Mouse (Mus musculus): ENCODE measurements around the gene Zfp831.

The Zfp831 gene

GRCm38 (mm10) chr2:174643448-174644144, at the start of gene Zfp831:
Zfp831 (plus strand) TSS chr2:174643534.
- DNase-seq (ENCODE audit: low spot score) = no peak

DNA sequence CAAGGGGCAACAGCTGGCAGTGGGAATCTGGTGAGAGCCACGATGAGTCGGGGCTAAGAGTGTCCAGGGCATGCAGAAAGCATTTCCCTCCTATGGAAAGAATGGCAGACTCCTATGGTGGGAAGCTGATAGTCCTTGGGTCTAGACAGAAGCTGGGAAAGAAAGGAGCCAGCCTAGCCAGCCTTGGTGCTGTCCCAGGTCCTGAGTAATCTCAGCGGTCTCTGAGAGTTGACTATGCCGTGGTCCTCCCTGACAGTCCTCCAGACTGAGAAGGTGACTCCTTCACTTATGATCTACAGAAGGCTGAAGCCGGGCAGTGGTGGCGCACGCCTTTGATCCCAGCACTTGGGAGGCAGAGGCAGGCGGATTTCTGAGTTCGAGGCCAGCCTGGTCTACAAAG, 48.4 kb upstream of the Zfp831 start:
- no peak for DNase-seq (ENCODE audit: low spot score)

GRCm38 (mm10) chr2:174595611-174596010, 47.7 kb upstream of the Zfp831 start:
- no peak for DNase-seq (ENCODE audit: low spot score)

DNA sequence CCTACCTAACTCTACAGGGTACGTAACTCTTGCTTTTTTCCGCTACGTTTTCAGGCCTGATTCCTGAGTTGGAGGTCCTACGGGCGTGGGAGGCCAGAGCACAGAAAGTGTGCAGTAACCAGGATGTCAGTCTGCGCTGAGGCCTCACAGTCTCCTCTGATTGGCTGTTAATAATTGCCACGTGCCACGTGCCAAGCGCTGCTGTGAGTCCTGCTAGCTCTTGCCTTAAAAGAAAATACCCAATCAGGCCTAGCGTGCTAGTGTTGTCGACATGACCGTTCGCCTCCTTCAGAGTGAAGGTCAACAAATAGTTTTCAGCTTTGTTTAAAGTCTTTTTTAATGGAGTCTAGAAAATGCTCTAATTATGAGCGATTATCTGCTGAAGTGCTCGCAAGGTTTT, 46.9 kb upstream of the Zfp831 start:
- DNase-seq (ENCODE audit: low spot score) = no peak

DNA sequence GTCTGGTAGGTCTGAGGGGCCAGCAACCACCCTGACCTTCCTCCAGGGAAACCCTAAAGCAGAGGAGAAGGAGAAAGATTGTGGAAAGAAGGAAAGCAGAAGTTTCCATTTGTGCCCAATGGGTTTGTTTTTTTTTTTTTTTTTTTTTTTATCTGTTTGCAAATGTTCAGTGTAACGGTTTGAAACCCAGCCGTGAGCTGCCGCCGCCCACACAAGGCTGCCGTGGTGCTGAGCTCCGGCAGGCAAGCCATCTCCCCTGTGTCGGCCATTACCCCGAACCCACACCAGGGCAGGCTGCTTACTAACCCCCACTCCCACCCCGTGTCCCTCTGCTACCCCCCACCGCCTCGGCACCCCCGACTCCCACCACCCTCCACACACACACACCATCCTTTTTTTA, 44.9 kb upstream of the Zfp831 start:
- no peak for DNase-seq (ENCODE audit: low spot score)

- DNase-seq (ENCODE audit: low spot score) = no peak
These were observed 44.2 kb upstream of the Zfp831 start for GRCm38 (mm10) chr2:174599071-174599635.

- no peak for DNase-seq (ENCODE audit: low spot score)
These were observed 43.5 kb upstream of the Zfp831 start for GRCm38 (mm10) chr2:174599853-174600271.

GRCm38 (mm10) chr2:174601938-174602685, 41.2 kb upstream of the Zfp831 start:
- DNase-seq (ENCODE audit: low spot score) = no peak

DNA sequence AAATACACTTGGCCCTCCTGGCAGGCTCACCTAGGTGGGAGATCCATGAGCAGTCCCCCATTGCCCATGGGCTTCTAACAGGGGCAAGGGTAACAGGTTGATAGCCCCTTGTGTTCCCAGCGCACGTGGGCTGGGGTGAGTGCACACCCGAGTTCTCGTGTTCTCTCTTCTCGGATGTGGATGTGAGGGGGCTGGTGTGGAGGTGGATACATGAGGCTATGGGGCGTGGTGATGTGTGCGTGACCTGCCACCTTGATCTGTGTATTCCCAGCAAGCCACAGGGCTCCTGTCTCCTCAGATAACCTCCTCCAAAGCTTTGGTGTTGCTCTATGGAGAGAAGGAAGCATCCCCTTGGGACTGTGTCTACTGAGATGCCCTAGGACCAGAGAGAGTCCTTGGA, 40.0 kb upstream of the Zfp831 start:
- DNase-seq (ENCODE audit: low spot score) = no peak

DNA sequence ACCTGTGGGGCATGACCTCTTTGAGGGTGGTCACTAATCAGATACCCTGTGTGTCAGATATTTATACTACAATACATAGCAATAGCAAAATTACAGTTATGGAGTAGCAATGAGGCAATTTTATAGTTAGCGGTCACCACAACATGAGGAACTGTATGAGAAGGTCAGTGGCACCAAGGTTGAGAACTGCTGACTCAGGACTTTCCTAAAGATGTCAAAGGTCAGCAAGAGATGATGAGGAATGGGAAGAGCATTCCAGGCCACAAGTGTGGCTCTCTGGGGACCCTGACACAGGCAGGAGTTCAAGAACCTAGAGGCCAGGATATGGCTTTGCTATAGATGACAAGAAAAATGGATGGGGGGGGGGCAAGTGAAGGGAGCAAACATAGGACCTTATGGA, 38.3 kb upstream of the Zfp831 start:
- DNase-seq (ENCODE audit: low spot score) = no peak

- no peak for DNase-seq (ENCODE audit: low spot score)
These were observed 37.8 kb upstream of the Zfp831 start for GRCm38 (mm10) chr2:174605442-174606087.

DNA sequence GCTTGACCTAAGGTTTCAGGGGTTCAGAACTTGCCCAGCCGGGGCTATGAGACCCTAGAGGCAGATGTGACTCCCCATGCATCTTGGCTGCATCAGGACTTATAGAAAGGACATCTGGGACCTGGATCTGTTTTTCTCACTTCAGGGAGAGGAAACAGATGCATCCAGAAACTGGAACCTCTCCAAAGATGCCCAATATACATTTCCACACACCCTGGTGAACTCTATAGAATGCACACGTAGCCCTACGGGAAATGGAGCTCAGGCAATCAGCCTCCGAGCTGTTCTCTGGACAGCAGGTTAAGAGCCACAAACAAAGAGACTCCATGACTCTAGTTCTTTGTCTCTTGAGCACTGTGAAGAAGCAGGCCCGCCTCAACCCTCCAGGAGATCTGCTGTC, 37.0 kb upstream of the Zfp831 start:
- DNase-seq (ENCODE audit: low spot score) = no peak

DNA sequence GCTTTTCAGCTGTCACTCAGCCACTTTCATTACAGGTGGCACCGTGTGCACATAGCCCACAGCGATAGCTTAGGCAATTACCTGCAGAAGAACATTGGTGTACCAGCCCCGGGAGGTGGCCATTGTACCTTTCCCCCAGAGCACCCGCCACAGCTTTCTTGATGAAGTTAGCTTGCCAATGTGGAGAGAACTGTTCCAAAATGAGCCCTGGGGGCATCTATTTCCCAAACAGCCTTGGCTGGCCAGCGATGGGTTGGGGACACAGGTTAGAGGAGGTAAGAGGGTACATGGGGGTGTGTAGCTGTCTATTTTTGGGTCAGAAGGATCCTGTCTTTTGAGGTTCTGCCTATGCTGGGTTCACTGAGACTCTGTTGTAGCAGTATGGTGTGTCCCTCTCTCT, 33.4 kb upstream of the Zfp831 start:
- no peak for DNase-seq (ENCODE audit: low spot score)

GRCm38 (mm10) chr2:174612386-174613063, 30.8 kb upstream of the Zfp831 start:
- no peak for DNase-seq (ENCODE audit: low spot score)

GRCm38 (mm10) chr2:174613221-174613620, 30.1 kb upstream of the Zfp831 start:
- no peak for DNase-seq (ENCODE audit: low spot score)

GRCm38 (mm10) chr2:174613921-174614441, 29.4 kb upstream of the Zfp831 start:
- DNase-seq (ENCODE audit: low spot score) = no peak

DNA sequence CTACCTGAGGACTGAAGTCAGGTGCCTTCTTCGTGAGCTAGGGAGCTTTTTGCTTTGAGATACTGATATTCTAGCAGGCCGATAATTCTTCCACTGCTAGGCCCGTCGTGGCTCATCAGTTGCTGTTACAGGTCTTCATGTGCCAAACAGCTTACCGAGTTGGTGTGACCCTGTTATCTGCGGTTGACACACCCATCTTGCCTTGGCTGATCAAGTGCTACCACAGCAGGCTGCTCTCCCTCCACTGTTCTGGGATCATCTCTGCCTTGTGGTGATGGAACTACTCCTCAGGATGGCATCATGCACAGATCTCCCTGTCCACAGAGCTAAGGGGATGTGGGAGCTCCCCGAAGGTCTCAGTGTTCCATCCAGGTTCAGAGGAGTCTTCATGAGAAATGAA, 21.5 kb upstream of the Zfp831 start:
- DNase-seq (ENCODE audit: low spot score) = no peak

- no peak for DNase-seq (ENCODE audit: low spot score)
These were observed 18.9 kb upstream of the Zfp831 start for GRCm38 (mm10) chr2:174624430-174624829.

DNA sequence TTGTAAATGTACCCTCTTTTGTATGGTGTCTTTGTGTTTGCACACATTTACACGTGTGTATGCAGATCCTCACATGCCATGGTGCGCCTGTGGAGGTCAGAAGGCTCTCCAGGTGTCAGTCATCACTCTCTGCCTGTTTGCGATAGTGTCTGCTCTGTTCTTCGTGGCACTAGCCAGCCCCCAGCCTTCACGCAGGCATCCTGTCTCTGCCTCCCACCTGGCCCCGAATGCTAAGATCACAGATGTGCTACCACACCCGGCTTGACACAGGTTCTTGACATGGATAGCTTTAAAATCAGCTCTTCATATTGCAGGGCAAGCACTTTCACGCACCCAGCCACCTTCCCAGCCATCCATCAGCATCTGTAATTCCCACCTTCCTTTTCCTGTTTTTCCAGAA, 16.3 kb upstream of the Zfp831 start:
- no peak for DNase-seq (ENCODE audit: low spot score)

DNA sequence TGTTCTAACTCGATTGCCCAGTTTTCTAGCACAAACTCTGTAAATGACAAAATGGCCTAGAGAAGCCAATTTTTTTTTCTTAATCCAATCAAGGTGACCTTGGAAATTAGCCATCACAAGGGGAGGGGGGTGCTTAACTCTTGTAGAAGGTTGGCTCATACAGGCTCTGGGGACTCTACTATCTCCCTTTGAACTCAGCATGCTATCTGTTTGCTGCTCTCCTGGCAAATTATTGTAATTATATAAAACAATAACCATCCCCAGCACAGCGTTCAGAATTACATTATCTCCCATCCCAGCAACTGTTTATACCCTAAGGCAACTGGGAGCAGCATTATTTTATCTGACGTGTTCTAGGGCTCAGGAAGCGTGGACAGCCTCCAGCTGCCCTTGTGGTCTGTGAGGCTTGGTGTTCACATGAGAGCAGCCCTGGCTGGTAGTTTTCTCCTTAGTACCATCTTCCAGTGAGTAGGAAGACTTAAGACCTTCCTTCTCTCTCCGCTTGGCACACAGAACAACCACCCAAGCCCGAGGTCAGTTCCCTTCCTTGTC, 14.0 kb upstream of the Zfp831 start:
- DNase-seq (ENCODE audit: low spot score) = no peak

GRCm38 (mm10) chr2:174636750-174637149, 6.6 kb upstream of the Zfp831 start:
- no peak for DNase-seq (ENCODE audit: low spot score)

DNA sequence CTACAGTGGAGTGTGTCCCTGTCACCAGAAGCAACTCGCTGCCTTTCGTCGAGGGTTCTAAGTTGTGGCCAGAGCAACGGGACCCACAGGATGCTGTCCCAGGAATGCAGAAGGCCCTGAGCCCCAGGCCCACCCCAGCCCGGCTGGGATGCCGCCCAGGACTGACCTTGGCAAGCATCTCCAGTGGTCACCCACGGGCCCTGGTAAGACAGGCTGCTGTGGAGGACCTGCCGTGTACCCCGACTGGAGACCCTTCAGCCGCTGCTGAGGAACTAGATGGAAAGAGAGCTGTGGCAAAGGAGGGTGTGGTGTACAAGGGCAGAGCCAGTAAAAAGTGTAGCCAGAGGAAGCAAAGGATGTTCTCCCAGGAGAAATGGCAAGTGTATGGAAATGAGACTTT, 1.6 kb downstream of the Zfp831 start:
- no peak for DNase-seq (ENCODE audit: low spot score)

Data from retina, embryonic 14.5 days (tissue).